23 mouse cellular contexts compared by ENCODE assay signal in genomic region chr19:34588959-34589358, GRCm38 (mm10). TPM values are rescaled to one million over a fixed set of nuclear protein-coding genes. Genes with fewer than 3 reads are reported as not detected.
A peak's percentile ranks its signal among the peaks of the same experiment; 100 is the strongest.
DNase-seq lines count a peak whose midpoint lies in the region; ATAC-seq and TF ChIP-seq lines count a peak whose summit lies in the region.
"Had no signal": no experiment of that assay in that cellular context is flagged by ENCODE, and none has a peak within 500 bp of the region (broad histone marks: within the 10 kb centered on the region; RNA-seq: fewer than 3 reads in every experiment).

No protein-coding gene starts in this region.

- 0 out of 4 replicates have a peak, but pooled peaks cover 0 to under 1% of the 10 kb centered on the region in 2 experiments for H3K4me1 ChIP-seq in CH12.LX (ENCODE audit: control insufficient read depth in 1 of 2, insufficient read depth in 2 of 2)
- no peaks in the 10 kb centered on the region for H3K4me1 ChIP-seq in forebrain, embryonic 12.5 days
- H3K4me1 ChIP-seq: heart, embryonic 12.5 days; hindbrain, embryonic 10.5 days; limb, embryonic 13.5 days; liver, embryonic 13.5 days; midbrain, embryonic 12.5 days; neural tube, embryonic 13.5 days had no signal

- no peak for DNase-seq in gastrocnemius, adult 2 months
- DNase-seq in gastrocnemius, postnatal 36 days = no peak
- DNase-seq in layer of hippocampus, adult 2 months (ENCODE audit: low spot score in 2 of 2) = no peak
- no peak for DNase-seq in layer of hippocampus, adult 11-12 months (ENCODE audit: low spot score)
- no peak for DNase-seq in CH12.LX (ENCODE audit: extremely low read depth)
- no peak for DNase-seq in cerebellum, adult 11 months
- DNase-seq: adrenal gland, adult 8-10 months; cerebellum, adult 8-10 months; cerebellum, postnatal 36 days; heart, postnatal 10 days; kidney, postnatal 10 days; layer of hippocampus, postnatal 36 days; liver, embryonic 13.5 days; retina, postnatal 1 day had no signal

- H3K36me3 ChIP-seq in CH12.LX (replicated peaks in 1 of 2; ENCODE audit: control insufficient read depth in 1 of 2, insufficient read depth in 1 of 2, low read length in 1 of 2) = no peaks in the 10 kb centered on the region
- H3K36me3 ChIP-seq in forebrain, embryonic 12.5 days (replicated peaks) = no peaks in the 10 kb centered on the region
- H3K36me3 ChIP-seq: embryonic facial prominence, embryonic 15.5 days; heart, embryonic 12.5 days; hindbrain, embryonic 10.5 days; limb, embryonic 13.5 days; liver, embryonic 13.5 days; midbrain, embryonic 12.5 days; neural tube, embryonic 13.5 days had no signal

- no peak for TF ChIP-seq RAD21 in CH12.LX (IDR thresholded peaks at IDR 0.05; ENCODE audit: low read depth, low read length)

- in situ Hi-C loops in CH12.LX (cut with MboI; ENCODE audit: low pct_ligation_motif_present, low pct_unique_long_range_greater_than_20kb, low sequenced_read_pairs) = no loop called here

- no peak for TF ChIP-seq POLR2A in CH12.LX (IDR thresholded peaks at IDR 0.05; ENCODE audit: low read depth, low read length)

- no peak overlapping the region for H3K27ac ChIP-seq in gastrocnemius, adult 2 months
- no peak overlapping the region for H3K27ac ChIP-seq in layer of hippocampus, adult 2 months
- H3K27ac ChIP-seq in CH12.LX (ENCODE audit: insufficient read depth, low read depth) = no peak overlapping the region
- no peak overlapping the region for H3K27ac ChIP-seq in forebrain, embryonic 12.5 days
- H3K27ac ChIP-seq: hindbrain, embryonic 10.5 days; limb, embryonic 13.5 days; liver, embryonic 13.5 days; midbrain, embryonic 12.5 days; neural tube, embryonic 13.5 days had no signal

- H3K79me2 ChIP-seq in CH12.LX (replicated peaks; ENCODE audit: control insufficient read depth, extremely low read depth, insufficient read depth, poor library complexity, severe bottlenecking) = no peaks in the 10 kb centered on the region

- H3K4me3 ChIP-seq in gastrocnemius, adult 2 months = no peak overlapping the region
- H3K4me3 ChIP-seq in layer of hippocampus, adult 2 months = no peak overlapping the region
- H3K4me3 ChIP-seq in CH12.LX (replicated peaks in 1 of 3; ENCODE audit: low read depth in 2 of 3, low read length in 2 of 3, poor library complexity in 1 of 3) = no peak overlapping the region
- no peak overlapping the region for H3K4me3 ChIP-seq in forebrain, embryonic 12.5 days (replicated peaks)
- H3K4me3 ChIP-seq: embryonic facial prominence, embryonic 15.5 days; heart, embryonic 12.5 days; hindbrain, embryonic 10.5 days; limb, embryonic 13.5 days; liver, embryonic 13.5 days; midbrain, embryonic 12.5 days; neural tube, embryonic 13.5 days had no signal

- intact Hi-C loops in gastrocnemius, adult 2 months (cut with DNase I) = loop anchor here (5.0 kb wide), 1 partner anchor 37 kb away; the partner anchor contains the start of gene Ifit2
- intact Hi-C loops in gastrocnemius, postnatal 36 days (cut with DNase I) = no loop called here

- peak; percentile 14; the same call in 1 of the 2 replicates for ATAC-seq in erythroblast, adult 5-6 weeks (replicated peaks; ENCODE audit: low FRiP score, poor library complexity, severe bottlenecking)
- no peak for ATAC-seq in forebrain, embryonic 12.5 days (ENCODE audit: low FRiP score)

- peak; percentile 17; the same call in 1 of the 2 replicates for TF ChIP-seq CTCF in gastrocnemius, adult 2 months (IDR thresholded peaks at IDR 0.05)
- TF ChIP-seq CTCF in layer of hippocampus, adult 2 months (conservative IDR thresholded peaks at IDR 0.05) = peak; percentile 66
- TF ChIP-seq CTCF in CH12.LX (conservative IDR thresholded peaks at IDR 0.05 in 1 of 2, IDR thresholded peaks at IDR 0.05 in 1 of 2; ENCODE audit: low read depth in 2 of 2, low read length in 2 of 2) = peak; percentile 37 to 40; a peak in 3 of 4 replicates

- no peak for TF ChIP-seq EP300 in CH12.LX (IDR thresholded peaks at IDR 0.05; ENCODE audit: low read length)

- dilution Hi-C loops in CH12.LX (cut with MboI; ENCODE audit: extremely low pct_ligation_motif_present, extremely low pct_unique_long_range_greater_than_20kb, low sequenced_read_pairs) = no loop called here

- no peaks in the 10 kb centered on the region for H3K27me3 ChIP-seq in CH12.LX (replicated peaks)
- no peaks in the 10 kb centered on the region for H3K27me3 ChIP-seq in forebrain, embryonic 12.5 days
- H3K27me3 ChIP-seq: embryonic facial prominence, embryonic 15.5 days; heart, embryonic 12.5 days; limb, embryonic 13.5 days; liver, embryonic 13.5 days; midbrain, embryonic 12.5 days; neural tube, embryonic 13.5 days had no signal

- H3K4me2 ChIP-seq in CH12.LX (ENCODE audit: insufficient read depth, low read depth, poor library complexity, severe bottlenecking) = no peak overlapping the region
- H3K4me2 ChIP-seq in forebrain, embryonic 12.5 days = no peak overlapping the region
- H3K4me2 ChIP-seq: embryonic facial prominence, embryonic 15.5 days; heart, embryonic 12.5 days; limb, embryonic 13.5 days; liver, embryonic 13.5 days; midbrain, embryonic 12.5 days; neural tube, embryonic 13.5 days had no signal

- no peaks in the 10 kb centered on the region for H3K9me3 ChIP-seq in CH12.LX (replicated peaks; ENCODE audit: low read length)
- H3K9me3 ChIP-seq in forebrain, embryonic 12.5 days = no peaks in the 10 kb centered on the region
- H3K9me3 ChIP-seq: embryonic facial prominence, embryonic 15.5 days; heart, embryonic 12.5 days; hindbrain, embryonic 10.5 days; limb, embryonic 13.5 days; liver, embryonic 13.5 days; midbrain, embryonic 12.5 days; neural tube, embryonic 13.5 days had no signal

- no peak overlapping the region for H3K9ac ChIP-seq in CH12.LX (ENCODE audit: insufficient read depth, low read depth)
- H3K9ac ChIP-seq in forebrain, embryonic 12.5 days = no peak overlapping the region
- H3K9ac ChIP-seq: embryonic facial prominence, embryonic 15.5 days; heart, embryonic 12.5 days; limb, embryonic 13.5 days; liver, embryonic 13.5 days; midbrain, embryonic 12.5 days; neural tube, embryonic 13.5 days had no signal

TF ChIP-seq in CH12.LX, 34 proteins besides CTCF, POLR2A, EP300 and RAD21 (continues in another document):
- TF ChIP-seq MXI1 (IDR thresholded peaks at IDR 0.05; ENCODE audit: low read depth, low read length) (no peak), BHLHE40 (IDR thresholded peaks at IDR 0.05; ENCODE audit: low read depth, low read length) (no peak), TCF12 (IDR thresholded peaks at IDR 0.05; ENCODE audit: low read depth, low read length) (no peak), ZMIZ1 (IDR thresholded peaks at IDR 0.05; ENCODE audit: low read depth, low read length) (no peak), MYC (IDR thresholded peaks at IDR 0.05; ENCODE audit: low read depth, low read length) (no peak)

RNA-seq across cellular contexts. Expression of gene Ifit3, which starts 5.6 kb away (rescaled TPM):
- under 1 TPM; 0.64 to 0.86 TPM for total RNA-seq in gastrocnemius, adult 2 months (2021)
- 1 to 10 TPM; 1.4 to 2.0 TPM for total RNA-seq in gastrocnemius, postnatal 36 days (2021)
- total RNA-seq in layer of hippocampus, adult 2 months (2021) = 1 to 10 TPM; 1.9 to 4.0 TPM
- total RNA-seq in CH12.LX (2012; rRNA removed) = 0.08 and 0.13 TPM in 2 replicates
- total RNA-seq in CH12.LX (2014; rRNA removed) = 0.65 and 1.0 TPM in 2 replicates
- polyA plus RNA-seq in CH12.LX (2012; ENCODE audit: insufficient read length, low read depth) = 0.87 and 1.0 TPM in 2 replicates
- 1.5 and 5.6 TPM in 2 replicates for total RNA-seq in erythroblast, adult 5-6 weeks (2015; ENCODE audit: low replicate concordance)
- total RNA-seq in erythroblast, adult 5-6 weeks (2017; ENCODE audit: low replicate concordance) = 2.6 and 5.9 TPM in 2 replicates
- 0.24 and 0.26 TPM in 2 replicates for polyA plus RNA-seq in forebrain, embryonic 12.5 days (2016; fragmentation: Nextera tagmentation; extraction: Ambion mirVana)

RNA-seq across cellular contexts. Expression of gene Ifit1bl1, which starts 12.8 kb away (rescaled TPM):
- total RNA-seq in gastrocnemius, adult 2 months (2021) = not detected
- total RNA-seq in gastrocnemius, postnatal 36 days (2021) = not detected
- 1 to 10 TPM; 1.3 to 1.9 TPM for total RNA-seq in layer of hippocampus, adult 2 months (2021)
- total RNA-seq in CH12.LX (2012; rRNA removed) (not detected in 2 replicates), CH12.LX (2014; rRNA removed) (0.09 TPM in 1 of 2 replicates, not detected in the other)
- 0.15 and 0.26 TPM in 2 replicates for polyA plus RNA-seq in CH12.LX (2012; ENCODE audit: insufficient read length, low read depth)
- 0.58 TPM in 1 of 2 replicates, not detected in the other for total RNA-seq in erythroblast, adult 5-6 weeks (2015; ENCODE audit: low replicate concordance)
- total RNA-seq in erythroblast, adult 5-6 weeks (2017; ENCODE audit: low replicate concordance) = 1.3 and 1.8 TPM in 2 replicates
- 0.14 and 0.36 TPM in 2 replicates for polyA plus RNA-seq in forebrain, embryonic 12.5 days (2016; fragmentation: Nextera tagmentation; extraction: Ambion mirVana)
- polyA plus RNA-seq: hindbrain, embryonic 10.5 days had no signal

RNA-seq across cellular contexts. Expression of gene Ifit3b, which starts 18.8 kb away (rescaled TPM):
- under 1 TPM; 0.56 to 0.95 TPM for total RNA-seq in gastrocnemius, adult 2 months (2021)
- under 1 TPM; 0.59 to 0.89 TPM for total RNA-seq in gastrocnemius, postnatal 36 days (2021)
- 1 to 10 TPM; 1.0 to 1.7 TPM for total RNA-seq in layer of hippocampus, adult 2 months (2021)
- total RNA-seq in CH12.LX (2012; rRNA removed) = not detected in 2 replicates
- not detected in 2 replicates for total RNA-seq in CH12.LX (2014; rRNA removed)
- not detected in 2 replicates for polyA plus RNA-seq in CH12.LX (2012; ENCODE audit: insufficient read length, low read depth)
- total RNA-seq in erythroblast, adult 5-6 weeks (2015; ENCODE audit: low replicate concordance) = not detected in 2 replicates
- total RNA-seq in erythroblast, adult 5-6 weeks (2017; ENCODE audit: low replicate concordance) = 0.56 and 0.77 TPM in 2 replicates
- 0.09 TPM in 1 of 2 replicates, not detected in the other for polyA plus RNA-seq in forebrain, embryonic 12.5 days (2016; fragmentation: Nextera tagmentation; extraction: Ambion mirVana)
- polyA plus RNA-seq: hindbrain, embryonic 10.5 days; lung, embryonic 16.5 days had no signal

RNA-seq across cellular contexts. Expression of gene Ifit2, which starts 38.5 kb away (rescaled TPM):
- 1 to 10 TPM in 1 of 2 experiments, under 1 TPM in 1; 0.99 to 1.3 TPM for total RNA-seq in gastrocnemius, adult 2 months (2021)
- 1 to 10 TPM; 1.2 to 1.4 TPM for total RNA-seq in gastrocnemius, postnatal 36 days (2021)
- total RNA-seq in layer of hippocampus, adult 2 months (2021) = 1 to 10 TPM; 4.4 to 5.6 TPM
- total RNA-seq in CH12.LX (2012; rRNA removed) (0.72 and 0.97 TPM in 2 replicates), CH12.LX (2014; rRNA removed) (8.8 and 10.1 TPM in 2 replicates)
- 5.7 and 6.0 TPM in 2 replicates for polyA plus RNA-seq in CH12.LX (2012; ENCODE audit: insufficient read length, low read depth)
- total RNA-seq in erythroblast, adult 5-6 weeks (2015; ENCODE audit: low replicate concordance) = 3.3 and 3.8 TPM in 2 replicates
- 6.3 and 6.8 TPM in 2 replicates for total RNA-seq in erythroblast, adult 5-6 weeks (2017; ENCODE audit: low replicate concordance)
- 6.1 and 6.3 TPM in 2 replicates for polyA plus RNA-seq in forebrain, embryonic 12.5 days (2016; fragmentation: Nextera tagmentation; extraction: Ambion mirVana)

RNA-seq across cellular contexts. Expression of gene Ifit1bl2, which starts 51.6 kb away (rescaled TPM):
- total RNA-seq in gastrocnemius, adult 2 months (2021) = under 1 TPM in 1 of 2 experiments, not detected in 1; 0.11 TPM
- total RNA-seq in gastrocnemius, postnatal 36 days (2021) = under 1 TPM in 1 of 2 experiments, not detected in 1; 0.08 TPM
- under 1 TPM; 0.27 to 0.38 TPM for total RNA-seq in layer of hippocampus, adult 2 months (2021)
- not detected in 2 replicates for total RNA-seq in CH12.LX (2012; rRNA removed)
- 0.08 TPM in 2 replicates for total RNA-seq in CH12.LX (2014; rRNA removed)
- 0.15 and 0.24 TPM in 2 replicates for polyA plus RNA-seq in CH12.LX (2012; ENCODE audit: insufficient read length, low read depth)
- total RNA-seq in erythroblast, adult 5-6 weeks (2015; ENCODE audit: low replicate concordance) = 0.84 TPM in 1 of 2 replicates, not detected in the other
- total RNA-seq in erythroblast, adult 5-6 weeks (2017; ENCODE audit: low replicate concordance) = 1.5 and 1.7 TPM in 2 replicates
- not detected in 2 replicates for polyA plus RNA-seq in forebrain, embryonic 12.5 days (2016; fragmentation: Nextera tagmentation; extraction: Ambion mirVana)
- polyA plus RNA-seq: midbrain, embryonic 12.5 days had no signal
